Mouse (Mus musculus) urinary bladder, postnatal 10 days (tissue): ENCODE data around the gene Ccdc57.

Experiments
- DNase-seq: peaks from one replicate; pipeline ENCODE4 v3.0.0; 2022; ENCODE audit warnings: low spot score

Ccdc57 gene

DNA sequence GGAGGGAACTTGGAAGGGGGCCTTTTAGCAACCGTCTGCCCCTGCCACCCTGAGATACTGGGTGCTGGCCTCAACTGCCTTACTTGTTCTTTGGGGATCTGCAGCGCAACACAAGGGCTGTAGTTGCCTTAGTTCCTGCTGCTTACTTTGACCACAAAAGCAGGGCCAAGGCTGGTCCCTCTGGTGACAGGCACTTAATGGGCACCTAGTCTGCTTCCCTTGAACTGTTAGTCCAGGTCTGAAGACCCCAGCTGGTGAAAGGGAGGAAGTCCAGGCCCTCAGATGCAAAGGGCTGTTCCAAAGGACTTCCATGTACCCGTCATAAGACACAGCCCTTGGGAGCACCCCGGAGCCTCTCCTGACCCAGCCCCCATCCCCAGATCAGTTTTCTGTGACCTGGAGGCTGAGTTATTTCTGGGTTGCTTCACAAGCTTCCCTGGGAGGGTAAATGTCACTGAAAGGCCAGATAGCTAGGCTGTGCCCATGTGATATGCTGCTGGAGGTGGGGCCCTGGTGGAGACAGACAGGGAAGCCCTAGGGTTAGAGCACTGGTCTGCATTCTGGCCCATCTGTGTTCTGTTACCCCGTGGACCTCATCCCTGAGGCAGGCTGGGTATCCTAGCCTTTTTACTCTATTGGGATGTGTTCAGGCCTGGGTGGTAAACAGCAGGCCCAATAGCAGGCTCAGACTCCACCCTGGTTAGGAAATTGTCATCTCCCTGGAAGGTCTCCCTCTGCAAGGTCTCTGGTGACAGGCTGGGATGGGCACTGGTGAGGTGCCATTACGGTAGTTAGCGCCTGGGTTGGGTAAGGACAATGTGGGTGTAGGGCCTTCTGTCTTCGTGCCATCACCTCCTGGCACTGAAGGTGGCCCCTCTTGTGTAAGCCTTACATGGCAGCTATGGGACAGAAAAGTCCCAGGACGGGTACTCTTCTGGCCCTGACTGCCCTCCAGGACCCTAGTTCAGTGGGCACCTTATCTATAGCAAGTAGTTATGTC lies 19.4 kb upstream of the Ccdc57 start:
- no peak for DNase-seq

DNA sequence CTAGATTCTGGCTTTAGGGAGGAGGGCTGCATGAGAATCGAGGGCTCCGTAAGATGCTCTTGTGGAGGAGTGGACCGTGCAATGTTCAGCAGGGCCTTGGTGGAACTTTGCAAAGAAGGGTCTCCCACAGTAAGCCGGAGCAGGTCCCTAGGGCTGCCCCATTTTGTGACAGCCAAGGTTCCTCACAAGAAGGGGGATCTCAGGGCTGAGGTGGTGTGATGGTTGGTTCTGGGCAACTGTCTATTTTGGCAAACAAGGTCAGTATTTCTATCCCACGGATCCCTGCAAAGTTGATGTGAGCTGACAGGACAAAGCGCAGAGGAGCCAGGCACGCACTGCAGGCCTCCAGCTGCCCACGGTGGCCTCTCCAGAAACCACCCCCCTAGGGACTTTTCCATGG lies 18.6 kb upstream of the Ccdc57 start:
- DNase-seq: no peak

DNA sequence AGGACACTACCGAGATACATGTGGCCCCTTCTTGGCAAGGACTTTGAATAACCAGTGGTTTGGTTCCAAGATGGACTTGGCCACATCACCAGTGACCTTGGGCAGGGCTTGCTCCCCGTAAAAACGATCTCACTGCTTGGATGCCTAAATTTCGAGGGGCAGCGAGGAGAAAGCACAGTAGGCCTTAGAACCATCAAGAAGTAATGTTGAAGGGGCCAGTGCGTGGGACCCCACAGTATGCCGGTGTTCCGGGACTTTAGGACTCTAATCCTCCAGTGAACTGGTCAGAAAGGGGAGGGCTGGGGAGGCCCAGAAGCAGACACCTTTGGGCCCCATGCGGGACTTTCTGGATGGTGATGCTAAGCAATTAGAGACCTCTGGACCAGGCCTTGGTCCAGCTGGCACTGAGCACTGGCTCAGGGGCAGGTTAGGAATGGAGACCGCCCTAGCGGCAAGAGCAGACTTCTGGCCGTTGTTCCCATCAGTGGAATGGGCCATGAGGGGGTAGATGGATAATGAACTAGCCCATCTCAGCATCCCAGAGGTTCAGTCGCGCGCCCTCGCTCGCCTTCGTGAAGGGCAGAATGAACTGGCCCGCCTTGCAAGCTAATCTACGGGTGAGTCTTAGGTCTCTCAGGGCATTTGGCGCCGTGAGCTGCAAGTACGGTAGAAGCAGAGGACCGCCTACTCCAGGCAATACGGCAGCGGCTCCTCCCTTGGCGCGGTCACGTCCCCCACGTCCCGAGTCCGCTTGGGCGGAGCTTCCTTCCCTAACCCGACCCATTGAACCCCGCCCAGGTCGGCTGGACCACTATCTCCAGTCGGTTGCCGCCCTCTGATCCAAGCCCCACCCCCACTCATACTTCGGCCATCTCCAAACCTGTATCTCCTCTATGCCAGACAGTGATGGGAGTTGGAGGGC lies 17.9 kb upstream of the Ccdc57 start:
- DNase-seq: peak; percentile 54

DNA sequence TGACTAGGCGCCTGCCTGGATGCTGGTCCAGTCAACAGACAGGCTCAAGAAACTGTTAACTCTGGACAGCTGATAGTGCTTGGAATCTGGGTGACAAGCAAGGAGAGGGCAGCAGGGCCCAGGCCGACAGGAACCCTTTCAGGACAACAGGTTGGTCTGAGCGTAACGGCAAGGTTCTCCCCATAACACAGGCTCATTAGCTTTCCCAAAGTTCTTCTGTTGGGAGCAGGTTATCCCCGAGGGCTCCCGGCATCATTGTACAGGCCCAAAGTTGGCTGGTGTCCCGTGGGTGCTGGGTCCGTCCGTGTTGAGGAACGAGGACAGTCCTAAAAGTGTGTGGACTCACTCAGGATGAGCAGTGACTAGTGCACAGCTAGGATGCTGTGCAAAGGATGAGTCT lies 17.2 kb upstream of the Ccdc57 start:
- DNase-seq: no peak

DNA sequence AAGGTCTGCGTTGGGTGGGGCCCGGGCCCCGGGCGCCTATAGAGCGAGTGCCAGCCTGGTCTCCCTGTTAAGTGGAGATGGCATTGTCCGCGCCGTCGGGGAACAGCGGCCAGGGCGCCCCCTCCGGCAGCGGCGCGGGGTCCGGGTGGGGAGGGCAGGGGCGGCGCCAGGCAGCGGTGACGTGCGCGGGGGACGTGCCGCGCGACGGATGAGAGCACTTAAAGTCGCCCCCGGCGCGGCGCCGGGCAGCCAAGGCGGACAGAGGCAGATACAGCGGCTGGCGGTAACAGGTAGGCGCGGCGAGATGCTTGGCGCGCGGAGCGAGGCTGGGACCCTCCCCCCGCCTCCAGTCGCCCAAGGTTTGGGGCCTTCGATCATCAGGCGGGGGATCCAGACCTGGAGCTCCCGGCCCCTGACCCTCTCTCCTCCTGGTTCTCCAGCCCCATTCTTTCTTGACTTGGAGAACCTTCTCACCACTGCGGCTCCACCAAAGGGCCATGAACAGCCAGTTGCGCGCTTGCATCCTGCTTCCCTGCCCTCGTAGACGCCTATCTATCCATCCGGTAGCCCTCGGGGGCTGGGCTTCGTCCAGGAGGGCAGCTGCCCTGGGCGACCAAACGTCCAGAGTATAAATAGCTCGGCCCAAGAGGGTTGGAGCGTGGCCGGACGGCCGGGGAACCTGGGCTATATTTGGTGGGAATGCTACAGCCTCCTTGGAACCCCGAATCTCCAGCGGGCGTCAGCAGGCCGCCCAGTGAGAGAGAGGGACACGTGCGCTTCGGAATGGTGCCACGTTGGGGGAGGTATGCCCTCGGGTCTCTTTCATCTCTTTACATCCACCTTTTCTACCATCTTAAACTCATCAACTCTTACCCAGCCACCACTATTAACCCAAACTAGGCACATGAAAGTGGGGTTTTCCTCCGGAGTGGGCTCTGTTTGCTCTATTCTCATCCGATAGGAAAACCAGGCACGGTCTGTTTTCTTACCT lies 16.5 kb upstream of the Ccdc57 start:
- DNase-seq: no peak

- DNase-seq: no peak
Observed at GRCm38 (mm10) chr11:120948328-120948727, 15.7 kb upstream of the Ccdc57 start, which contains the start of gene Slc16a3. Gene Slc16a3 (plus strand): TSS chr11:120948480.

GRCm38 (mm10) chr11:120945926-120946325 lies 13.3 kb upstream of the Ccdc57 start:
- no peak for DNase-seq

GRCm38 (mm10) chr11:120945266-120945665 lies 12.6 kb upstream of the Ccdc57 start:
- DNase-seq: no peak

DNA sequence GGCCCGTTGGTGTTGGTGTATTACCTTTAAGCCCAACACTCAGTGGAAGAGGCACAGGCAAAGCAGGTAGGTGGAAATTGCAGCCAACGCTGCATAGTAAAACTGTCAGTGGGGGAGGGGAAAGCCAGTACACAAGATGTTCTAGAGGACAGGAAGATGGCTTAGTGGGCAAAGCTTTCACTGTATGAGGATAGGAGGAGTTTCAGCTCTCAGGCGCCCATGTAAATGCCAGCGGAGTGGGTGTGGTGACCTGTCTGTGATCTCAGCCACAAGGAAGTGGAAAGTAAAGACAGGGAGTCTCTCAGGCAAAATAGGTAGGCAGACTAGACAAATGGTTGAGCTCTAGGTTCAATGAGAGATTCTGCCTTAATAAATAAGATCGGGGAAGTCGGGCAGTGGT lies 8.3 kb upstream of the Ccdc57 start:
- DNase-seq: no peak

DNA sequence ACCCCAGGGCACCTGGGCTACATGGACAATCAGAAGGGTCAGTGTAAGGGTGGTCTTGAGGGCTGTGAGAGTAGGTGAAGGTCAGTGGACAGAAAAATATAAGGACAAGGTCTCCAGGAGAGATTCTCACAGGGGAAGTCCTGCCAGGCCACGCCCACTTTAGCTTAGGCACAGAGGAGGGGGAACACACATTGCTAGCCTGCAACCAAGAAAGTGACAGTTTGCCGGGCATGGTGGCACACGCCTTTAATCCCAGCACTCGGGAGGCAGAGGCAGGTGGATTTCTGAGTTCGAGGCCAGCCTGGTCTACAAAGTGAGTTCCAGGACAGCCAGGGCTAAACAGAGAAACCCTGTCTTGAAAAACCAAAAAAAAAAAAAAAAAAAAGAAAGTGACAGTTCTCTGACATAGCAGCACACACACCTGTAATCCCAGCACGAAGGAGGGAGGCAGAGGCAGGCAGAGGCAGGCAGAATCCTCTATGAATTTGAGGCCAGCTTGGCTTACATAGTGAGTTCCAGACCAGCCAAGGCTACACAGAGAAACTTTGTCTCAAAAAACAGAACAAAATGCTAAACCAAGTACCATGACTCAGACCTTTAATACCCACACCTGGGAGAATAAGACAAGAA lies 7.2 kb upstream of the Ccdc57 start:
- no peak for DNase-seq

DNA sequence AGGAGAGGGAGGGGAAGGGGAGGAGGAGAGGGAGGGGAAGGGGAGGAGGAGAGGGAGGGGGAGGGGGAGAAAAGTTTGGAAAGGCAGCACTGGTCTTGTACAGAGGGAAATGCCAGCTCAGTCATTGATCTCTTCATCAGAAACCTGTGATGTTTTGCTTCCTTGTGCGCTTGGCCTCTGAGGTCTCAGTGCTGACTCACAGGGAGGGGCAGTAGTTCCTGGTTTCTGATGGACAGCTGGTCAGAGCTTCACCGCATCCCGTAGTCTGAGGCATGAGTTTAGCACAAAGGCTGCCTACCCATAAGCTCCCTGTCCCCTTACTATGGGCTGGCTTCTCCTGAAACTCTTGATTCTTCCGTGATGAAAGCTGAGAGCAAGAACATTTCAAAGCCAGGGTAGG lies 6.1 kb upstream of the Ccdc57 start:
- DNase-seq: no peak

DNA sequence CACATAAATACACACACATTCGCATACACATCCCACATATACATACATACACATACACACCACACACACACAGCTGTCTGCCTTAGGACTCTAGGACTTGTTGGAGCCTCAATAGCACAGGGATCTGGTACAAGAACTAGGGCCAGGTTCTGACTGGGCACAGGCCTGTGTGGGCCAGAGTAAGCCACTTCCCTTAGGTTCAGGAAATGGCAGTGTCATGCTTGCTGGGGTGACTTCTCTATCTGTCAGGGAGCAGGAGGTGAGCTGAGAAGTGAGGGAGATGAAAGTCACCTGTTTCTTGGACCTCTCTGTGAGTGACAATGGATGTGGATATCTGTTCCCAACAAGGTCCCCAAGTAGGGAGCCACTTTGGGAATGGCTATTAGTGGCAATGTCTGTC lies 5.3 kb upstream of the Ccdc57 start:
- no peak for DNase-seq

DNA sequence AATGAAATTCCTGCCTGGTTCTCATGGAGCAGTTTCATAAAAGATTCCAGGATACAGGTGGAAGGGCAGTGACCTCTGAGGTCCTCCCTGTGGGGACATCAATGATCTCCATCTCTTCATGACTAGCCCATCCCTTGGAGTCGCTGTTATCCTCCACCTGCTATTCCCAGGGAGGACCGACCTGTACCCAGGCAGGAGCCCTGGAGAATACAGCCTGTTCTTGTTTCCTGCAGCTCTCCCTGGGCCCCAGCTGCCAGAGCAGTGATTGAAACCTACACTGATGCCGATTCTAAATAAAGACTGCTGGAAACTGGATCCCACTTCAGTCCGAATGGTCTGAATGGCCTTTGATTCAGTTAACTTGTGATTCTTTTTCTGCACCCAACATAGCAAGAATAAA lies 1.2 kb downstream of the Ccdc57 start:
- DNase-seq: no peak

- DNase-seq: no peak
Observed at GRCm38 (mm10) chr11:120928468-120928867, 4.2 kb downstream of the Ccdc57 start.

DNA sequence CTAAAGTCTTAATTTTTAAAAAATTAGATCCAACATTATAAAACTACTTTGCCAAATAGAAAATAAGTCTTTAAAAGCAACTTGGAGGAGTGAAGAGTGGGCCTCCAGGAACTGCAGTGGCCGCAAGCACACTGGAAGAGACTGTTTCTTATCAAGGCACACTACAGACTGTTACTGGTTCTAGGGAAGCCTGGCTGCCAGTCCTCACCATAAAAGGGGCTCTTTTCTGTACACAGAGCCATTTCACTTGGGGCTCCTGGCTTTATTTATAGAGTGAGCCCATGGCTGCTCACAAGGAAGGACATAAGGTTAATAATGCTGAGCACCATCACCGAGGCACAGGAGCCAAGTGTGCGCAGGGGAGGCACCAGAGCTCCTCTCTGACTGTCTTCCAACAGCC lies 10.1 kb downstream of the Ccdc57 start:
- no peak for DNase-seq

DNA sequence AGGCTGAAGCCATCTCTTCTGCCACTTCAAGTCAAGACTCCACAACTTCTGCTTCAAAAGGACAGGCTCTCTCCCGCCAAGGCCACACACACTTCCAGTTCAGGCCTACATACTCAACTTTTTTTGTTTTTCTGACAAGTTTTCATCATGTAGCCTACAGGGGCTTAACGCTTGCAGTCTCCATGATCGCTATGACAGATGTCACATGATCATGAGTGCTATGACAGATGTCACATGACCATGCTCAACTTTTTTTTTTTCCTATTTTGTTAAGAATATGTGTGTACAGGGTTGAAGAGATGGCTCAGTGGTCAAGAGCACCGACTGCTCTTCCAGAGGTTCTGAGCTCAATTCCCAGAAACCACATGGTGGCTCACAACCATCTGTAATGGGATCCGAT lies 14.9 kb downstream of the Ccdc57 start:
- no peak for DNase-seq

DNA sequence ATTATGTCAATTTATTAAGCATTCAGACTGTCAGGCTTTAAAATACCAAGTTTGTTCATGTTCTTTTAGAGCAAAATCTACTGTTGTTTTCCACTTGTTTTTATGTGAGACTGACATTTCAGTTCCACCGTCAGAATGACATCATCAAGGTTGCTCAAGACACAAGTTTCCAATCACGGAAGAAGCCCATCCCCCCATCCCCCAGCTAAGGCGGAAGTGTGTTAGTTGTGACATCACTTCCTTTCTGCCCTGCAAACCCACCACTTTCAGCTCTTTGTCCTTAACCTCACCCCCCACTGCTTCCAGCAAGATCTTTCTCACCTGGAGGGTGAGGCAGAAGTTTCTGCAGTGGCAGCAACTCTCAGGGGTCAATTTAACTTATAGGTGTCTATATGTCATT lies 16.2 kb downstream of the Ccdc57 start:
- no peak for DNase-seq

GRCm38 (mm10) chr11:120913796-120914195 lies 18.9 kb downstream of the Ccdc57 start:
- no peak for DNase-seq

DNA sequence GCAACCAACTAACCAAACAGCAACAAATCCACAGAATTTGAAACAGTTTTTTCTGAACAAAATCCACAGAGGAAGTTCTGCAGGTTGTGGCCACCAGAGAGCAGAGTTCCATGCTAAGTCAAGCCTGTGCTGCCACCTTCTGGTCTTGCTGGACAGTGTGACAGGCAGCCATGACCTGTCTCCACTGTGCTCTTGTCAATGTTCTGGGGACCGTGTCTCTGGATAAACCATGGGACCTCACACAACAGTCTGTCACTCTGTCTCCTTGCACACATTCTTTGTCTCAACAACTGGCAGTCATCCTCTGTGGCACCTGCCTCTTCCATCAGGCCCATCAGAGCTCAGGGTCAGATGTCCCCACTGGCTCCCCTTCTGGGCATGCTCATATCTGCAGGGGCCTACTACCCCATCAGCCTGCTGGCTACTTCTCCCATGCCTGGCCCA lies 27.2 kb downstream of the Ccdc57 start:
- DNase-seq: no peak

- no peak for DNase-seq
Observed at GRCm38 (mm10) chr11:120904561-120904960, 28.1 kb downstream of the Ccdc57 start.
